In the genomic region with DNA sequence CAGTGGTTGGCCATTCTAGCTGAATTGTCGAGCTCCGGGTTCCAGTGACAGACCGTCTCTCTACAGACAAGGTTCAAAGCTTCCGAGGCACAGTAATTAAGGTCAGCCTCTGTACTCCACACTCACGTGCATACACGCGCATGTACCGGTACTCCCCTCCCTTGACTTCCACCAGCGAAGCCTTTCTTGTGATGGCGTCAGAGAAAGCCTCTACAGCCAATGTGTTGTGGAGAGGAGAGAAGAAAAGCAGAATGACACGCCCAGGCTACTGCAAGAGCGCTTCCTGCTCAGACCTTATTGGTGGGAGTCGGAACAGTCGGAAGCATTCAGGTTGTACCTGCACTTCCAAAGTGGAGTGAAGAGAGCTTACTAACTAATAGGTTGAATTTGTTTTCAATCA, we compare ENCODE assay signal across 15 mouse cellular contexts.
"Had no signal": no experiment of that assay in that cellular context is flagged by ENCODE, and none has a peak within 500 bp of the region (broad histone marks: within the 10 kb centered on the region; RNA-seq: fewer than 3 reads in every experiment).

No protein-coding gene starts in this region.

- H3K4me1 ChIP-seq: limb, embryonic 10.5 days; limb, embryonic 13.5 days; liver, embryonic 12.5 days; liver, embryonic 15.5 days; lung, embryonic 15.5 days had no signal

- H3K9ac ChIP-seq: limb, embryonic 13.5 days; liver, embryonic 12.5 days; liver, embryonic 15.5 days; lung, embryonic 15.5 days had no signal

- H3K27me3 ChIP-seq: limb, embryonic 13.5 days; liver, embryonic 12.5 days; liver, embryonic 15.5 days; lung, embryonic 15.5 days; megakaryocyte, embryonic 14.5 days had no signal

- H3K4me3 ChIP-seq: limb, embryonic 10.5 days; limb, embryonic 13.5 days; liver, embryonic 12.5 days; liver, embryonic 15.5 days; lung, embryonic 15.5 days; megakaryocyte, embryonic 14.5 days had no signal

- DNase-seq: kidney, adult 9 months; kidney, postnatal 14 days; kidney, postnatal 4 days; liver; lung, adult 18-20 months; lung, postnatal 10 days; lung, postnatal 36 days; midbrain, embryonic 14.5 days; thymus, postnatal 36 days had no signal

- H3K27ac ChIP-seq: limb, embryonic 10.5 days; limb, embryonic 13.5 days; liver, embryonic 12.5 days; liver, embryonic 15.5 days; lung, embryonic 15.5 days had no signal

- H3K9me3 ChIP-seq: limb, embryonic 10.5 days; liver, embryonic 12.5 days; liver, embryonic 15.5 days had no signal

- H3K36me3 ChIP-seq: limb, embryonic 10.5 days; limb, embryonic 13.5 days; liver, embryonic 12.5 days; liver, embryonic 15.5 days; lung, embryonic 15.5 days had no signal
